Mouse (Mus musculus) embryonic facial prominence, embryonic 12.5 days (tissue): Measurements from ENCODE around the gene Cnih2. TPM values are rescaled to one million over a fixed set of nuclear protein-coding genes. Genes with fewer than 3 reads are reported as not detected.

Experiments used
- ATAC-seq: fragments of 200-750 bp; cut with Nextera tagmentation; 2 replicates; pipeline ENCODE4 v1.8.0; 2017; ENCODE audit not compliant: insufficient number of reproducible peaks, insufficient read depth, low FRiP score, low TSS enrichment
- H3K27ac ChIP-seq: fragments of 300-500 bp; sonication (generic); 2 replicates; pipeline ENCODE4 v1.5.1; 2016; ENCODE audit warnings: mild to moderate bottlenecking
- H3K27me3 ChIP-seq: fragments of 300-500 bp; sonication (generic); 2 replicates; pipeline ENCODE4 v1.6.1; 2016; ENCODE audit warnings: mild to moderate bottlenecking, moderate library complexity
- H3K36me3 ChIP-seq: fragments of 300-500 bp; sonication (generic); 2 replicates; pipeline ENCODE4 v1.6.1; 2016; ENCODE audit warnings: mild to moderate bottlenecking
- H3K4me1 ChIP-seq: fragments of 300-500 bp; sonication (generic); 2 replicates; pipeline ENCODE4 v1.6.1; 2016
- H3K4me2 ChIP-seq: fragments of 300-500 bp; sonication (generic); replicated peaks from 2 replicates; pipeline ENCODE4 v1.6.1; 2016; ENCODE audit warnings: mild to moderate bottlenecking, moderate library complexity
- H3K4me3 ChIP-seq: fragments of 300-500 bp; sonication (generic); 2 replicates; pipeline ENCODE4 v1.5.1; 2016; ENCODE audit warnings: mild to moderate bottlenecking
- H3K9ac ChIP-seq: fragments of 300-500 bp; sonication (generic); 2 replicates; pipeline ENCODE4 v1.6.1; 2016; ENCODE audit warnings: mild to moderate bottlenecking, moderate library complexity
- H3K9me3 ChIP-seq: fragments of 300-500 bp; sonication (generic); 2 replicates; pipeline ENCODE4 v1.6.1; 2016; ENCODE audit warnings: mild to moderate bottlenecking, moderate library complexity
- whole genome bisulfite sequencing: fragments of 180-500 bp; shearing (Covaris S2); methylation state at CpG from one replicate; pipeline ENCODE4 v1.1.7; 2016; 5-methylcytosine and 5-hydroxymethylcytosine counted together
- polyA plus RNA-seq: library from polyadenylated mRNA; unstranded; fragments of >200 nt; fragmentation: Nextera tagmentation; extraction: Ambion mirVana; gene quantifications from 2 replicates; pipeline ENCODE4 v1.2.1, GENCODE M21; 2016

Gene Cnih2
- polyA plus RNA-seq, 1 experiment from 2014 or later = 69.7 TPM

- Histone ChIP-seq H3K9me3 (no peaks in the 10 kb centered on the region), H3K27me3 (no peaks in the 10 kb centered on the region), H3K4me2 (no peak overlapping the region), H3K27ac (no peak overlapping the region), H3K4me1 (peaks cover 12% of the 10 kb centered on the region), H3K36me3 (peaks cover 60% of the 10 kb centered on the region), H3K4me3 (no peak overlapping the region), H3K9ac (no peak overlapping the region)
- ATAC-seq = no peak
- WGBS = 50% methylated on average over 4 of the region's 4 CpGs
Measured at GRCm38 (mm10) chr19:5108702-5109101, 10.4 kb upstream of the Cnih2 start.

DNA sequence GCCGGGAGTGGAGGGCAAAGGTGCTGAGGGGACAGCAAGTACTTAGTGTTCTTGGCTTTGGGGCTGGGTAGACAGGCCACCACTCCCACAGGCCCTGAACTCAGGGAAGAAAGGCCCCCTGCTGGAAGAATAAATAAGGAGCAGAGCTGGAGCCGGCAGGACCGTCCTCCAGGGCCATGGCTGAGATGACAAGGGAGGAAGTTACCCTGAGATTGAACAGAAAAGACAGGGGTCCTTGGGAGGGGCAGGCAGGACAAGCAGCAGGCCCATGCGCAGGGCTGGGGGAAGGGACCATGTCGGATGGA, 9.9 kb upstream of the Cnih2 start:
- Histone ChIP-seq H3K4me3 (no peak overlapping the region), H3K27ac (no peak overlapping the region), H3K9me3 (no peaks in the 10 kb centered on the region), H3K9ac (no peak overlapping the region), H3K36me3 (peaks cover 64% of the 10 kb centered on the region), H3K27me3 (no peaks in the 10 kb centered on the region), H3K4me2 (no peak overlapping the region), H3K4me1 (peaks cover 12% of the 10 kb centered on the region)
- ATAC-seq = no peak
- WGBS = 21% methylated on average over 5 of the region's 5 CpGs

DNA sequence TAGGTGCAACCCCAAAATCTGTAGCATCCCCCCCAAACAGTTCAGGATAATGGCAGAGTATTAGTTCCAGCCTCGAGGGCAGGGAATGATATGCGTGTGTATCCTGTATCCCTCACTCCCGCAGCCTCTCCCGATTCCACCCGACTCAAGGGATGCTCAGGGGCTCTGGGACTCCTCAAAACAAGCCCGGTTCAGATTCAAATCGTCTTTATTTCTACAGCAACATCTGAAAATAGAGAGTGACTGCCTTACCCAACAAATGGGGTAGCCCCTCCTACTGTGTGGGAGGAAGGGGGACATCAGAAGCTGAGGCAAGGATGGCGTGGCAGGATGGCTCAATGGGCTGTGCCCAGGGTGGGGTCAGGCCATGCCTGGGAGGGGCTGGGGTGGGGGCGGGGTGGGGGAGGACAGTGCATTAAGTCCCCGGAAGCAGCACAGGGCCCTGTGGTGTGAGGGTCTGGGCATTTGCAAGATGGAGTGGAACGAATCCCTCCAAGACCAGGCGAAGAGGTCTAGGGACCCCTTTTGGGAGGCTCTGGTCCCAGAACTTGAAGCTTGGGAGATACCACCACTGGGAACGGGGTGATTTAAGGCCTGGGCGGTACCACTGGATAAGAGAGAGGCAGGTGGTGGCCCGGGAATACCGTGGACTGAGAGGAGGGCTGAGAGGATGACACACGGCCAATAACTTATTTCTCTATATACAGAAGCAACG, 9.4 kb upstream of the Cnih2 start:
- H3K4me2 ChIP-seq = no peak overlapping the region

DNA sequence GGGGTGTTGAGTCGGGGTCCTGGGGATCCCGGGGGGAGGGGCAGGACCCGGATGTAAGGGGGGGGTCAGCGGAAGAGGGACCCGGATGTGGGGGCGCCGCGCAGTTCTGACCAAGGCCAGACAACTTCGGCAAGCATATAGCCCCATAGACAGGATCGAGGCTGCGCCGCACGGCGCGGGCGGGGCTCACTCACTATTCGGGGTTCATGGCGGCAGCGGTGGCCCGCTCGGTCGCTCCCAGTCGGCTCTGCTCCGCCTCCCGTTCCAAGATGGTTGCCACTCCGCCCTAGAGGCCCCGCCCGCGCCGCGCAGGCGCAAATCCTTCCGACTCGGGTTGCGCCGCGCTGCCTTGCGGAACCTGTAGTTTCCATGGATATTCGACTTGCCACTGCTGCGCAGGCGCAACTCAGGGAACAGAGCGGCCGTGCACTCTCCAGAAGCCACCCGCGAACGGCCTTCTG, 8.4 kb upstream of the Cnih2 start, which contains the start of gene Rab1b:
Gene Rab1b (minus strand): TSS at position 342 of the 461 bp plus-strand sequence.
- Histone ChIP-seq H3K27me3 (no peaks in the 10 kb centered on the region), H3K4me3 (peak within 1 kb of the TSS; percentile 79), H3K27ac (peak within 1 kb of the TSS; percentile 91), H3K36me3 (peaks cover 69% of the 10 kb centered on the region), H3K4me2 (peak within 1 kb of the TSS; percentile 87), H3K9me3 (no peaks in the 10 kb centered on the region), H3K4me1 (peaks cover 12% of the 10 kb centered on the region), H3K9ac (peak within 1 kb of the TSS; percentile 87)
- ATAC-seq = peak; percentile 93
- under 1% methylated on average over 46 of the region's 46 CpGs for WGBS

More for the DNA sequence above, 9.4 kb upstream of the Cnih2 start:
- Histone ChIP-seq H3K27ac (no peak overlapping the region), H3K4me3 (no peak overlapping the region), H3K36me3 (peaks cover 67% of the 10 kb centered on the region), H3K9ac (no peak overlapping the region), H3K4me1 (peaks cover 12% of the 10 kb centered on the region), H3K27me3 (no peaks in the 10 kb centered on the region), H3K9me3 (no peaks in the 10 kb centered on the region)
- ATAC-seq = no peak
- WGBS = 74% methylated on average over 18 of the region's 18 CpGs

DNA sequence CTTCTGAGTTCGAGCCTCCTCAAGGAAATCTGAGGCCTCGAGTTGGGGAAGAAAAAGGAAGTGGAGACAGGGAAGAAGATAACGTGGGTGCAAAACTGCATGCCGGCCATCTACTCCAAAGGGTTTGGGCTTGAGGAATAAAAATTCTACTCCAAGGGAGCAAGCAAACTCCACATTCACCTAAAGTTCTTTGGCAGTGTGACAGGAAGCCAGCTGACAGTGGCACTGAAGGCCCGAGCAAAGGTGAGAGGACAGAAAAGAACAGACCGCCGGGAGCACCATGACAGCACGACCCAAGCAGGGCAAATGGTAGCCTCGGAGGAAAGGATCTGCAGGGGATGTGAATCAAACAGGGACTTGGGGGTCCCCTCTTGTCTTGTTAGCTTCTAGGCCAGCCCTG, 7.8 kb upstream of the Cnih2 start:
- Histone ChIP-seq H3K36me3 (peaks cover 69% of the 10 kb centered on the region), H3K4me3 (peak overlapping the region; percentile 79), H3K4me2 (peak overlapping the region; percentile 87), H3K4me1 (peaks cover 12% of the 10 kb centered on the region), H3K9me3 (no peaks in the 10 kb centered on the region), H3K27ac (peak overlapping the region; percentile 91), H3K27me3 (no peaks in the 10 kb centered on the region), H3K9ac (peak overlapping the region; percentile 87)
- no peak for ATAC-seq
- WGBS = 19% methylated on average over 9 of the region's 9 CpGs

- H3K9ac ChIP-seq = peak overlapping the region; percentile 93
- H3K4me1 ChIP-seq = peaks cover 52% of the 10 kb centered on the region
- H3K36me3 ChIP-seq = peaks cover 47% of the 10 kb centered on the region
- peak overlapping the region; percentile 98 for H3K4me2 ChIP-seq
- WGBS = 5% methylated on average over 24 of the region's 31 CpGs
- no peaks in the 10 kb centered on the region for H3K27me3 ChIP-seq
- H3K9me3 ChIP-seq = no peaks in the 10 kb centered on the region
- H3K27ac ChIP-seq = peak overlapping the region; percentile 71; the same call in 1 of the 2 replicates
- H3K4me3 ChIP-seq = peak overlapping the region; percentile 79
- 0 out of 2 replicates have a peak, but pooled peaks have one; percentile 7 for ATAC-seq
Measured at GRCm38 (mm10) chr19:5097521-5098362, 579 bp downstream of the Cnih2 start.

- Histone ChIP-seq H3K4me3 (no peak overlapping the region), H3K27ac (no peak overlapping the region), H3K9me3 (no peaks in the 10 kb centered on the region), H3K4me2 (peak overlapping the region; percentile 98), H3K9ac (0 out of 2 replicates have a peak overlapping the region, but pooled peaks have one; percentile 12), H3K36me3 (peaks cover 47% of the 10 kb centered on the region), H3K27me3 (no peaks in the 10 kb centered on the region), H3K4me1 (peaks cover 52% of the 10 kb centered on the region)
- 14% methylated on average over 9 of the region's 9 CpGs for WGBS
- no peak for ATAC-seq
Measured at GRCm38 (mm10) chr19:5095887-5096474, 2.3 kb downstream of the Cnih2 start.

- Histone ChIP-seq H3K9ac (no peak overlapping the region), H3K27ac (peak overlapping the region; percentile 30; the same call in 1 of the 2 replicates)
- no peak for ATAC-seq
Measured at GRCm38 (mm10) chr19:5094746-5095417, 3.4 kb downstream of the Cnih2 start.

GRCm38 (mm10) chr19:5094243-5094632, 4.1 kb downstream of the Cnih2 start:
- WGBS = 1% methylated on average over 21 of the region's 21 CpGs

More at GRCm38 (mm10) chr19:5094746-5095417, 3.4 kb downstream of the Cnih2 start:
- Histone ChIP-seq H3K36me3 (peaks cover 43% of the 10 kb centered on the region), H3K4me2 (peak overlapping the region; percentile 98), H3K4me3 (0 out of 2 replicates have a peak overlapping the region, but pooled peaks have one; percentile 2), H3K27me3 (no peaks in the 10 kb centered on the region), H3K4me1 (peaks cover 52% of the 10 kb centered on the region), H3K9me3 (no peaks in the 10 kb centered on the region)
- WGBS = 44% methylated on average over 11 of the region's 11 CpGs

GRCm38 (mm10) chr19:5093481-5094242, 4.7 kb downstream of the Cnih2 start:
- Histone ChIP-seq H3K27me3 (no peaks in the 10 kb centered on the region), H3K27ac (no peak overlapping the region), H3K4me1 (peaks cover 51% of the 10 kb centered on the region), H3K9ac (no peak overlapping the region), H3K4me2 (no peak overlapping the region; the same call in 1 of the 2 replicates), H3K36me3 (peaks cover 35% of the 10 kb centered on the region), H3K9me3 (no peaks in the 10 kb centered on the region), H3K4me3 (no peak overlapping the region)
- ATAC-seq = no peak
- WGBS = 74% methylated on average over 12 of the region's 12 CpGs

More at GRCm38 (mm10) chr19:5094243-5094632, 4.1 kb downstream of the Cnih2 start:
- Histone ChIP-seq H3K4me2 (peak overlapping the region; percentile 32), H3K27me3 (no peaks in the 10 kb centered on the region), H3K9ac (no peak overlapping the region), H3K4me1 (peaks cover 51% of the 10 kb centered on the region), H3K4me3 (0 out of 2 replicates have a peak overlapping the region, but pooled peaks have one; percentile 2), H3K27ac (no peak overlapping the region), H3K9me3 (no peaks in the 10 kb centered on the region), H3K36me3 (peaks cover 37% of the 10 kb centered on the region)
- ATAC-seq = peak; percentile 65
